Mouse (Mus musculus) forebrain, embryonic 16.5 days (tissue): Measurements from ENCODE around the gene Dennd1b. TPM values are rescaled to one million over a fixed set of nuclear protein-coding genes. Genes with fewer than 3 reads are reported as not detected.

ENCODE experiments used
- ATAC-seq: fragments of 200-750 bp; cut with Nextera tagmentation; 2 replicates; pipeline ENCODE4 v1.8.0; 2017; ENCODE audit warnings: mild to moderate bottlenecking, moderate library complexity
- H3K27ac ChIP-seq: fragments of 300-500 bp; sonication (generic); 2 replicates; pipeline ENCODE4 v1.5.1; 2014; ENCODE audit warnings: low read length, control low read depth
- H3K27me3 ChIP-seq: fragments of 300-500 bp; sonication (generic); replicated peaks from 2 replicates; pipeline ENCODE4 v1.6.1; 2014; ENCODE audit warnings: low read length; ENCODE audit not compliant: control insufficient read depth, insufficient read depth
- H3K36me3 ChIP-seq: fragments of 300-500 bp; sonication (generic); 2 replicates; pipeline ENCODE4 v1.6.1; 2014; ENCODE audit not compliant: control insufficient read depth, insufficient read depth
- H3K4me1 ChIP-seq: fragments of 300-500 bp; sonication (generic); replicated peaks from 2 replicates; pipeline ENCODE4 v1.6.1; 2014; ENCODE audit warnings: low read length; ENCODE audit not compliant: control insufficient read depth, insufficient read depth
- H3K4me2 ChIP-seq: fragments of 300-500 bp; sonication (generic); 2 replicates; pipeline ENCODE4 v1.6.1; 2014; ENCODE audit warnings: mild to moderate bottlenecking, low read length, control low read depth
- H3K4me3 ChIP-seq: fragments of 300-500 bp; sonication (generic); replicated peaks from 2 replicates; pipeline ENCODE4 v1.5.1; 2014; ENCODE audit warnings: mild to moderate bottlenecking, low read length, control low read depth
- H3K9ac ChIP-seq: fragments of 300-500 bp; sonication (generic); replicated peaks from 2 replicates; pipeline ENCODE4 v1.6.1; 2014; ENCODE audit warnings: low read depth, low read length, control low read depth
- H3K9me3 ChIP-seq: fragments of 300-500 bp; sonication (generic); 2 replicates; pipeline ENCODE4 v1.6.1; 2016; ENCODE audit warnings: low read length; ENCODE audit not compliant: control insufficient read depth
- whole genome bisulfite sequencing: fragments of 180-500 bp; shearing (Covaris S2); extraction: QIAGEN DNeasy Blood & Tissue Kit; methylation state at CpG from one replicate; pipeline ENCODE4 v1.1.7; 2014; 5-methylcytosine and 5-hydroxymethylcytosine counted together
- polyA plus RNA-seq: library from polyadenylated mRNA; unstranded; fragments of >200 nt; fragmentation: Nextera tagmentation; extraction: Ambion mirVana; gene quantifications from 2 replicates; pipeline ENCODE4 v1.2.1, GENCODE M21; 2015

Dennd1b gene
- polyA plus RNA-seq, 1 experiment from 2014 or later = 9.3 TPM

DNA sequence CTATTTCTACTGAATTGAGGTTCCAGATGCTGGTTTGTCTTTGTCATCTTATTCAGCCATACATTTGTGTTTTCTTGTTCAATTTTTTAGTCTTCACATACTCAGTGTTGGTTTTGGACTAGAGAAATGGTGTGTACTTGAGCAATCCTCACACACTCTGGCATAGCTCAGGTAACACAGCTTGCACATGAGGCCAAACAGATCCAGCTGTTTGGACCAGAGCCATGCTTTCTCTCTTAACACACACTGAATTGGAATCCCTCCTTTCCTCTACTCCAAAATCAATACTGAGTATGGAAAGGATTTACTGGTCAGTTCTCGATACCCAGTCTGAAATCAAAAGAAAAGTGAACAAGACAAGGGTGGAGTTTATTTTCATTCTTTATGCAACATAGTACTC, 69.2 kb downstream of the Dennd1b start:
- no peak for ATAC-seq
- H3K4me3 ChIP-seq = no peak overlapping the region
- no peaks in the 10 kb centered on the region for H3K36me3 ChIP-seq
- H3K4me1 ChIP-seq = no peaks in the 10 kb centered on the region
- 93% methylated on average over 1 of the region's 1 CpGs for WGBS
- no peaks in the 10 kb centered on the region for H3K9me3 ChIP-seq
- no peak overlapping the region for H3K4me2 ChIP-seq
- no peak overlapping the region for H3K9ac ChIP-seq
- H3K27me3 ChIP-seq = no peaks in the 10 kb centered on the region
- no peak overlapping the region for H3K27ac ChIP-seq

GRCm38 (mm10) chr1:139035141-139035540, 71.9 kb downstream of the Dennd1b start:
- H3K4me2 ChIP-seq = no peak overlapping the region
- H3K27me3 ChIP-seq = no peaks in the 10 kb centered on the region
- H3K4me1 ChIP-seq = 0 out of 2 replicates have a peak, but pooled peaks cover 3% of the 10 kb centered on the region
- 58% methylated on average over 4 of the region's 4 CpGs for WGBS
- no peak overlapping the region for H3K4me3 ChIP-seq
- no peaks in the 10 kb centered on the region for H3K36me3 ChIP-seq
- no peak overlapping the region for H3K9ac ChIP-seq
- ATAC-seq = no peak
- no peaks in the 10 kb centered on the region for H3K9me3 ChIP-seq
- no peak overlapping the region for H3K27ac ChIP-seq

GRCm38 (mm10) chr1:139036302-139036701, 73.1 kb downstream of the Dennd1b start:
- H3K9ac ChIP-seq = no peak overlapping the region
- H3K4me2 ChIP-seq = no peak overlapping the region
- no peak overlapping the region for H3K27ac ChIP-seq
- H3K4me1 ChIP-seq = 0 out of 2 replicates have a peak, but pooled peaks cover 3% of the 10 kb centered on the region
- WGBS = 94% methylated on average over 1 of the region's 1 CpGs
- ATAC-seq = no peak
- no peak overlapping the region for H3K4me3 ChIP-seq
- no peaks in the 10 kb centered on the region for H3K27me3 ChIP-seq
- H3K36me3 ChIP-seq = no peaks in the 10 kb centered on the region
- H3K9me3 ChIP-seq = no peaks in the 10 kb centered on the region

- Histone ChIP-seq H3K27ac (no peak overlapping the region), H3K9me3 (no peaks in the 10 kb centered on the region), H3K36me3 (no peaks in the 10 kb centered on the region), H3K4me3 (no peak overlapping the region), H3K4me2 (no peak overlapping the region), H3K27me3 (no peaks in the 10 kb centered on the region), H3K9ac (no peak overlapping the region), H3K4me1 (0 out of 2 replicates have a peak, but pooled peaks cover 3% of the 10 kb centered on the region)
- no peak for ATAC-seq
- WGBS = 58% methylated on average over 7 of the region's 7 CpGs
These were observed 73.7 kb downstream of the Dennd1b start for GRCm38 (mm10) chr1:139036768-139037507.

DNA sequence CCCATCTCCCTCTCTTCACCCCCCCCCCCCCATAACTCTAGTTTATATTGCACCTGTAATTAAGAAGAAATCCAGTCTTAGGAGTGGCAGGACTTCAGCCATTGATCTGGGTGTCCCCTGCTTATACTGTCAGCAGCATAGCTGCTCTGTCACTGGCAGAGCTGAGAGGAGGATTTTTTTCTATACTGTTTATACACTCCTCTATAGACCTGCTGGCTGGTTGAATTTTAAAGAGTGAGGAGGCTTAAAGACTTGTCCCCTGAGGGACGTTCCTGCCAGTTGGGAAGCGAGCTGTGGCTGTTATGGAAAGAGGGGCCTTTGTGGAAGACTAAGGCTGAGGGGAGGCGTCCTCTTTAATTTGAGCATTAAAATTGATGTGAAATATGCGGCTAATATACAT, 74.8 kb downstream of the Dennd1b start:
- no peak overlapping the region for H3K9ac ChIP-seq
- no peaks in the 10 kb centered on the region for H3K36me3 ChIP-seq
- H3K9me3 ChIP-seq = no peaks in the 10 kb centered on the region
- ATAC-seq = peak; percentile 57; the same call in 1 of the 2 replicates
- no peak overlapping the region for H3K27ac ChIP-seq
- H3K4me2 ChIP-seq = no peak overlapping the region
- no peak overlapping the region for H3K4me3 ChIP-seq
- H3K27me3 ChIP-seq = no peaks in the 10 kb centered on the region
- WGBS = 20% methylated on average over 4 of the region's 4 CpGs
- 0 out of 2 replicates have a peak, but pooled peaks cover 3% of the 10 kb centered on the region for H3K4me1 ChIP-seq

- H3K9me3 ChIP-seq = no peaks in the 10 kb centered on the region
- no peak overlapping the region for H3K4me3 ChIP-seq
- H3K36me3 ChIP-seq = no peaks in the 10 kb centered on the region
- ATAC-seq = no peak
- H3K4me1 ChIP-seq = 0 out of 2 replicates have a peak, but pooled peaks cover 3% of the 10 kb centered on the region
- no peaks in the 10 kb centered on the region for H3K27me3 ChIP-seq
- no peak overlapping the region for H3K27ac ChIP-seq
- WGBS = 44% methylated on average over 3 of the region's 3 CpGs
- H3K9ac ChIP-seq = no peak overlapping the region
- H3K4me2 ChIP-seq = no peak overlapping the region
These were observed 75.4 kb downstream of the Dennd1b start for GRCm38 (mm10) chr1:139038620-139039019.

DNA sequence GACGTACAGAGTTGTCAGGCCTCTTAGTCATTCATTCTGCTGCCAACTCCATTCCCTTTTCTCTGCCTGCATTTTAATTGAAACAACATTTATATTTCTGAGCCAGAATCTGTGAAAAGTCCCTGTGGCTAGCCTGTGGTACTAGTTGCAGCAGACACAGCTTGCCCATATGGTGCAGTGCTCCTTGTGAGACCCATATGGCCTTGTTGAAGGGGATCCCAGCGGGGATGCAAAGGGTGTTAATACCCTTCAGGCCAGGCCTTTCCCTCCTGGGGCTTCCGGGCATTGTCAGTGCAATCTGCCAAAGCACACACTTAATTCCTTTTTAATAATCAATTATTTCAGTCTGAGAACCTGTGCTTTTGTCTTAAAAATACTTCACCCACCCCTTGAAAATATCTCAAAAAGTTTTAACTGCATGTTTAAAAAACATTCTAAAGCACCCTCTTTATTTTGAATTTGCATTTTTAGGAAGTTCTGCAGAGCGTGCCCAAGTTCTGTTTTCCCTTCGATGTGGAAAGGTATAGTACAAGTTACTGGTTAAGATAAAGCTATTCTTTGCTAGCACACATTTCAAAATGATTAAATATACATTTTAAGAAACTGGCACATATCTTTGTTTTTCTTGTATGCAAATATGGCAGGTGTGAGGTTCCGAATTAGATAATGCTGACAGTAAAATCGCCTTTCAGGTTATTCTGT, 76.4 kb downstream of the Dennd1b start:
- WGBS = 27% methylated on average over 7 of the region's 7 CpGs

GRCm38 (mm10) chr1:139049075-139049474, 85.8 kb downstream of the Dennd1b start:
- no peak overlapping the region for H3K4me3 ChIP-seq
- H3K4me1 ChIP-seq = peaks cover 8% of the 10 kb centered on the region
- no peak overlapping the region for H3K4me2 ChIP-seq
- no peak overlapping the region for H3K27ac ChIP-seq
- no peak for ATAC-seq
- WGBS = 56% methylated on average over 6 of the region's 6 CpGs
- no peaks in the 10 kb centered on the region for H3K27me3 ChIP-seq
- H3K36me3 ChIP-seq = no peaks in the 10 kb centered on the region
- H3K9ac ChIP-seq = no peak overlapping the region
- no peaks in the 10 kb centered on the region for H3K9me3 ChIP-seq

More for the DNA sequence above, 76.4 kb downstream of the Dennd1b start:
- H3K4me3 ChIP-seq = no peak overlapping the region
- no peak overlapping the region for H3K4me2 ChIP-seq
- ATAC-seq = peak; percentile 66
- H3K27me3 ChIP-seq = no peaks in the 10 kb centered on the region
- no peaks in the 10 kb centered on the region for H3K36me3 ChIP-seq
- no peak overlapping the region for H3K27ac ChIP-seq
- 0 out of 2 replicates have a peak, but pooled peaks cover 3% of the 10 kb centered on the region for H3K4me1 ChIP-seq
- no peaks in the 10 kb centered on the region for H3K9me3 ChIP-seq
- H3K9ac ChIP-seq = no peak overlapping the region

- H3K4me2 ChIP-seq = peak overlapping the region; percentile 30
- WGBS = 54% methylated on average over 11 of the region's 11 CpGs
- peak; percentile 61; the same call in 1 of the 2 replicates for ATAC-seq
- H3K9ac ChIP-seq = no peak overlapping the region
- no peak overlapping the region for H3K4me3 ChIP-seq
- no peak overlapping the region for H3K27ac ChIP-seq
- H3K9me3 ChIP-seq = no peaks in the 10 kb centered on the region
- peaks cover 8% of the 10 kb centered on the region for H3K4me1 ChIP-seq
- no peaks in the 10 kb centered on the region for H3K36me3 ChIP-seq
- H3K27me3 ChIP-seq = no peaks in the 10 kb centered on the region
These were observed 86.7 kb downstream of the Dennd1b start for GRCm38 (mm10) chr1:139049881-139050472.
